Mouse (Mus musculus): Measurements from ENCODE around the gene Usp6nl. TPM values are rescaled to one million over a fixed set of nuclear protein-coding genes. Genes with fewer than 3 reads are reported as not detected.

Gene Usp6nl
- polyA plus RNA-seq, 2 experiments = 7.5 to 11.9 TPM

- Histone ChIP-seq H3K27me3 (ENCODE audit: control insufficient read depth, insufficient read depth, low read length) (no peaks in the 10 kb centered on the region), H3K4me3 (replicated peaks; ENCODE audit: low read length) (no peak overlapping the region), H3K27ac (replicated peaks; ENCODE audit: low read depth, low read length) (peak overlapping the region; percentile 33; the same call in 1 of the 2 replicates), H3K4me1 (ENCODE audit: control insufficient read depth, insufficient read depth, low read length) (peaks cover 22% of the 10 kb centered on the region), H3K9me3 (ENCODE audit: control insufficient read depth, low read length) (no peaks in the 10 kb centered on the region), H3K4me2 (replicated peaks; ENCODE audit: low read depth, low read length, severe bottlenecking) (no peak overlapping the region), H3K9ac (ENCODE audit: low read depth, low read length, severe bottlenecking) (no peak overlapping the region), H3K36me3 (ENCODE audit: control insufficient read depth, insufficient read depth, low read length) (no peaks in the 10 kb centered on the region)
- WGBS = 20% methylated on average over 8 of the region's 8 CpGs
- DNase-seq (ENCODE audit: low spot score) (peak; percentile 87), ATAC-seq (ENCODE audit: low FRiP score, low read depth) (peak; percentile 84)
- no peak for TF ChIP-seq POLR2A (IDR thresholded peaks at IDR 0.05; ENCODE audit: borderline replicate concordance, extremely low read depth, insufficient read depth, insufficient read length)
These were observed 160.9 kb downstream of the Usp6nl start for GRCm38 (mm10) chr2:6483081-6483992.

DNA sequence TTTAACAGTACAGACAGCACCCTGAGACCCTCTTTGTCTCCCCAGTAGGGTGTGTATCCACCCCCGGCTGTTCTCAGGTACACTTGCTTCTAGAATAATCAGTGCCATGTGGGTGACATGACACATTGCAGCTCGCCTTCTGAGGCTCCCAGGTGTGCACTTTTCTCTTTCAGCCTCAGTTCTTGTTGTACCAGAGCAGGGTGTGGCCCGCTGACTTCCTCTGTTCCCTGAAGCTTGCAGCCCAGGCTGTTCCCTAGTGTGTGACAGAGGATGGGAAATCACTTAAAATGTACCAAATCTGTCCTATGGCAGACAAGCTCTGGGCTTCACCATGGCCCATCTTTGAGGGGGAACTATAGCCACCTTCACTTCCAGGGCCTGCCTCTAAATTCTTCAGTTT, 161.7 kb downstream of the Usp6nl start:
- H3K27me3 ChIP-seq (ENCODE audit: control insufficient read depth, insufficient read depth, low read length) = no peaks in the 10 kb centered on the region
- ATAC-seq (ENCODE audit: low FRiP score, low read depth) (no peak), DNase-seq (ENCODE audit: low spot score) (no peak)
- no peak overlapping the region for H3K4me2 ChIP-seq (replicated peaks; ENCODE audit: low read depth, low read length, severe bottlenecking)
- no peaks in the 10 kb centered on the region for H3K9me3 ChIP-seq (ENCODE audit: control insufficient read depth, low read length)
- H3K27ac ChIP-seq (replicated peaks; ENCODE audit: low read depth, low read length) = no peak overlapping the region; the same call in 1 of the 2 replicates
- peaks cover 14% of the 10 kb centered on the region for H3K4me1 ChIP-seq (ENCODE audit: control insufficient read depth, insufficient read depth, low read length)
- no peak overlapping the region for H3K4me3 ChIP-seq (replicated peaks; ENCODE audit: low read length)
- H3K9ac ChIP-seq (ENCODE audit: low read depth, low read length, severe bottlenecking) = no peak overlapping the region
- H3K36me3 ChIP-seq (ENCODE audit: control insufficient read depth, insufficient read depth, low read length) = no peaks in the 10 kb centered on the region
- WGBS = 58% methylated on average over 3 of the region's 3 CpGs
- TF ChIP-seq POLR2A (IDR thresholded peaks at IDR 0.05; ENCODE audit: borderline replicate concordance, extremely low read depth, insufficient read depth, insufficient read length) = no peak

DNA sequence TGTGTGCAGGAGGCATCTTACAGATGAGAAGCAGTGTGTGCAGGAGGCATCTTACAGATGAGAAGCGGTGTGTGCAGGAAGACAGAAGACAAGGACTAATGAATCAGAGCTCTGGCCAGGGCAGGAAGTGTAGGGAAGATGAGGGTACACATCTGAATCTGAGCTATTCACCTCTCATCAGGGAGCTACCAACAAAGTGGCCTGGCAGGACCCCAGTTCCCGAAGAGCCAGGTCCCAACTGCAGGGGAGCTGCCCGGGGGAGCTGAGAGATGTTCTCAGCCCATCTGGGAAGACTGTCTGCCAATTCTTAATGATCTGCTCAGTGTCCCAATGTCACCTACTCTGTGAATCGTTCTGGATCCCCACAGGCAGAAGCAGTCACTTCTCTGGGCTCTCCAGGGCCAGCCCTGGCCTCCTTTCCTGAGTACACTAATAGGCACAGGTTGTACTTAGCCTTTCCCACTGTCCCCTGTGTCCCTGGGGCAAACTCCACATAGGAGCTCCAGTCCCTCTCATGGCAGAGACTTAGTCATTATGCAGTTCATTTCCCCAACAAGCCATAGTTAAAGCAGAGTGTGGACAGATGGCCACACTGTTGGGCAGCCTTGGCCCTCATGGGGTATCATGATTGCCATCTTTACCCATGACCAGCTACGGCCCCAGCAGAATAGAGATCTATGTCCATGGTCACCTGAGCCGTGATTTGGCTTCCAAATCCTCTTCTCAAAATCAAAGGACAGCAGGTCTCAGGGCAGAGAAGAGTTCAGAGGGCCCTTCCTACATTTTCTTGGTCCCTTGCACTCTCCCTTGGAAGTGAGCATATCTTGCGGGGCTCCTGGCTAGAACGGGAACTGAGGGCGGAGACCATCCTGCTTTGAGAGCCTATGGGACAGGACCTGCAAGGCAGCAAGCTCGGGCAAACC, 165.4 kb downstream of the Usp6nl start:
- Histone ChIP-seq H3K9me3 (ENCODE audit: control insufficient read depth, low read length) (no peaks in the 10 kb centered on the region), H3K4me2 (replicated peaks; ENCODE audit: low read depth, low read length, severe bottlenecking) (no peak overlapping the region), H3K4me1 (ENCODE audit: control insufficient read depth, insufficient read depth, low read length) (peaks cover 13% of the 10 kb centered on the region), H3K9ac (ENCODE audit: low read depth, low read length, severe bottlenecking) (no peak overlapping the region), H3K27ac (replicated peaks; ENCODE audit: low read depth, low read length) (no peak overlapping the region), H3K27me3 (ENCODE audit: control insufficient read depth, insufficient read depth, low read length) (no peaks in the 10 kb centered on the region), H3K36me3 (ENCODE audit: control insufficient read depth, insufficient read depth, low read length) (no peaks in the 10 kb centered on the region), H3K4me3 (replicated peaks; ENCODE audit: low read length) (no peak overlapping the region)
- WGBS = 83% methylated on average over 10 of the region's 10 CpGs
- DNase-seq (ENCODE audit: low spot score) (no peak), ATAC-seq (ENCODE audit: low FRiP score, low read depth) (no peak)
- TF ChIP-seq POLR2A (IDR thresholded peaks at IDR 0.05; ENCODE audit: borderline replicate concordance, extremely low read depth, insufficient read depth, insufficient read length) = no peak

GRCm38 (mm10) chr2:6488489-6489056, 166.1 kb downstream of the Usp6nl start:
- TF ChIP-seq POLR2A (IDR thresholded peaks at IDR 0.05; ENCODE audit: borderline replicate concordance, extremely low read depth, insufficient read depth, insufficient read length) = no peak
- Histone ChIP-seq H3K4me3 (replicated peaks; ENCODE audit: low read length) (no peak overlapping the region), H3K36me3 (ENCODE audit: control insufficient read depth, insufficient read depth, low read length) (no peaks in the 10 kb centered on the region), H3K4me1 (ENCODE audit: control insufficient read depth, insufficient read depth, low read length) (peaks cover 8% of the 10 kb centered on the region), H3K27me3 (ENCODE audit: control insufficient read depth, insufficient read depth, low read length) (no peaks in the 10 kb centered on the region), H3K4me2 (replicated peaks; ENCODE audit: low read depth, low read length, severe bottlenecking) (no peak overlapping the region), H3K9ac (ENCODE audit: low read depth, low read length, severe bottlenecking) (no peak overlapping the region), H3K27ac (replicated peaks; ENCODE audit: low read depth, low read length) (no peak overlapping the region), H3K9me3 (ENCODE audit: control insufficient read depth, low read length) (no peaks in the 10 kb centered on the region)
- 86% methylated on average over 14 of the region's 14 CpGs for WGBS
- DNase-seq (ENCODE audit: low spot score) = no peak
- no peak for ATAC-seq (ENCODE audit: low FRiP score, low read depth)

- no peak for ATAC-seq (ENCODE audit: low FRiP score, low read depth)
- 82% methylated on average over 6 of the region's 6 CpGs for WGBS
- Histone ChIP-seq H3K27me3 (ENCODE audit: control insufficient read depth, insufficient read depth, low read length) (no peaks in the 10 kb centered on the region), H3K27ac (replicated peaks; ENCODE audit: low read depth, low read length) (no peak overlapping the region), H3K36me3 (ENCODE audit: control insufficient read depth, insufficient read depth, low read length) (no peaks in the 10 kb centered on the region), H3K4me2 (replicated peaks; ENCODE audit: low read depth, low read length, severe bottlenecking) (no peak overlapping the region), H3K9me3 (ENCODE audit: control insufficient read depth, low read length) (no peaks in the 10 kb centered on the region), H3K4me1 (ENCODE audit: control insufficient read depth, insufficient read depth, low read length) (no peaks in the 10 kb centered on the region), H3K9ac (ENCODE audit: low read depth, low read length, severe bottlenecking) (no peak overlapping the region), H3K4me3 (replicated peaks; ENCODE audit: low read length) (no peak overlapping the region)
- DNase-seq (ENCODE audit: low spot score) = no peak
- TF ChIP-seq POLR2A (IDR thresholded peaks at IDR 0.05; ENCODE audit: borderline replicate concordance, extremely low read depth, insufficient read depth, insufficient read length) = no peak
These were observed 167.6 kb downstream of the Usp6nl start for GRCm38 (mm10) chr2:6490076-6490475.

All from limb, embryonic 14.5 days (tissue).